Mouse (Mus musculus): ENCODE measurements around the gene Gm17689.

Gene Gm17689

DNA sequence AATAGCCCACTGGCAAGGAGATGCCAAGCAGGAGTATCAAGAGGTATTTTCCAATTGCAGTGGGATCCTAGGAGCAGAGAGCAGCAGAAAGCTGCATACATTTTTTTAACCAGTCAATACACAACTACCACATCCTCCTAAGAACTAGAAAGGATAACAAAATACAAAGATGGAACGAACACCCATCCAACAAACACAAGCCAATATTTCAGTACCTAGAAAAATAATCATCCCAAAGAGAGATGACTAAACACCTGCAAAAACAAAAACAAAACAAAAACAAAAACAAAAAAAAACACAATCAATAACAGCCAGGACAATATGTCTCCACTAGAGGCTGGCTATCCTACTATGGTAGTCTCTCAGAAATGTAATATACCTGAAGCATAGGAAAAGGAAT is at the start of gene Gm17689:
Gene Gm17689 (minus strand): TSS at position 101 of the 400 bp plus-strand sequence.
- DNase-seq (ENCODE audit: low spot score in 2 of 2), result no peak

DNA sequence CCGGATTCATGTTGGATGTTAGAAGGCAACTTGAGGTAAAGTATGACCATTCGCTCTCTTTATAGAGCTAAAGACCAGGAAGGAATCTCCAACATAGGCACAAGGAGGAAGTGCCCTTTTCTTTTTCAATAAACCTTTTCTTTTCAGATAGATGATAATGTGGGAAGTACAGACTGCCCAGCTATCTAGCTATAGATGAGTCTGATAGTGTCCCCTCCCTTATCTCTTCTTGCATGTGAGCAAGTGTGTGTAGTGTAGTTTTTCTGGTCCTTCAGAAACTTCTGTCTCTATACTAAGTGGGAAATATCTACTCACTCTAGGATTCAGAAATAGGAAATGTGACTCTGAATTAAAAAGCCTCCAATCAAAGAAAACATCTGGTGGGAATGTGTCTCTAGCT is 40.6 kb downstream of the Gm17689 start, which contains the start of gene Gm5615:
Gene Gm5615 (minus strand): TSS at position 101 of the 400 bp plus-strand sequence.
- no peak for DNase-seq (ENCODE audit: low spot score in 2 of 2)

Data from urinary bladder, adult 18-20 months (tissue).